Mouse (Mus musculus) MEL (cell line): ENCODE measurements around the gene Fam169b. TPM values are rescaled to one million over a fixed set of nuclear protein-coding genes. Genes with fewer than 3 reads are reported as not detected.

ENCODE experiments used
- DNase-seq: peaks from one replicate; pipeline ENCODE4 v3.0.0; 2011; ENCODE audit warnings: low read depth, low spot score
- H3K27ac ChIP-seq: 2 replicates; pipeline ENCODE4 v1.5.1; 2012; ENCODE audit warnings: low read depth, mild to moderate bottlenecking, control low read depth, low read length, moderate library complexity; ENCODE audit not compliant: control insufficient read depth
- H3K27me3 ChIP-seq, 2 experiments: fragments of 150-350 bp in 1 of 2; sonication (generic) in 1 of 2; 2 replicates each; pipeline ENCODE4 v1.6.1; 2012; ENCODE audit warnings: low read length in 2 of 2, mild to moderate bottlenecking in 2 of 2, improper control_type of control experiment in 1 of 2, moderate library complexity in 1 of 2; ENCODE audit not compliant: insufficient read depth in 2 of 2, control insufficient read depth in 1 of 2
- H3K36me3 ChIP-seq, 2 experiments: 2 replicates each; pipeline ENCODE4 v1.6.1; 2012 to 2014; ENCODE audit warnings: low read length in 2 of 2, improper control_type of control experiment in 1 of 2, inconsistent platforms in 1 of 2, mild to moderate bottlenecking in 1 of 2; ENCODE audit not compliant: insufficient read depth in 2 of 2, control insufficient read depth in 1 of 2
- H3K4me1 ChIP-seq, 2 experiments: fragments of 150-350 bp in 1 of 2; sonication (generic) in 1 of 2; 2 replicates each; pipeline ENCODE4 v1.6.1; 2012; ENCODE audit warnings: low read length in 2 of 2, improper control_type of control experiment in 1 of 2, mild to moderate bottlenecking in 1 of 2; ENCODE audit not compliant: insufficient read depth in 2 of 2, control insufficient read depth in 1 of 2
- H3K4me3 ChIP-seq, 2 experiments: fragments of 150-350 bp in 1 of 2; sonication (generic) in 1 of 2; 2 replicates each; pipeline ENCODE4 v1.5.1; 2012; ENCODE audit warnings: low read depth in 2 of 2, low read length in 2 of 2, mild to moderate bottlenecking in 2 of 2, moderate library complexity in 2 of 2, control low read depth in 1 of 2, improper control_type of control experiment in 1 of 2; ENCODE audit not compliant: control insufficient read depth in 1 of 2, insufficient read depth in 1 of 2
- H3K79me2 ChIP-seq: 2 replicates; pipeline ENCODE4 v1.6.1; 2012; ENCODE audit warnings: mild to moderate bottlenecking, low read length, moderate library complexity; ENCODE audit not compliant: control insufficient read depth, poor library complexity, insufficient read depth
- H3K9ac ChIP-seq: 2 replicates; pipeline ENCODE4 v1.6.1; 2012; ENCODE audit warnings: low read depth, mild to moderate bottlenecking, control low read depth, low read length, moderate library complexity; ENCODE audit not compliant: control insufficient read depth, poor library complexity, severe bottlenecking
- H3K9me3 ChIP-seq: fragments of 150-350 bp; sonication (generic); replicated peaks from 2 replicates; pipeline ENCODE4 v1.6.1; 2012; ENCODE audit warnings: mild to moderate bottlenecking, low read length, improper control_type of control experiment, moderate library complexity; ENCODE audit not compliant: insufficient read depth
- BHLHE40 ChIP-seq: IDR thresholded peaks from 2 replicates; pipeline ENCODE4 v1.6.1; 2012; ENCODE audit warnings: low read depth, mild to moderate bottlenecking, inconsistent platforms, low read length, improper control_type of control experiment, borderline replicate concordance
- CHD2 ChIP-seq: IDR thresholded peaks from 2 replicates; pipeline ENCODE4 v1.6.1; 2011; ENCODE audit warnings: low read length, improper control_type of control experiment
- ELF1 ChIP-seq: IDR thresholded peaks from 2 replicates; pipeline ENCODE4 v1.6.1; 2014; ENCODE audit warnings: low read depth, mild to moderate bottlenecking, inconsistent platforms, low read length, improper control_type of control experiment, moderate library complexity
- ETS1 ChIP-seq: IDR thresholded peaks from 2 replicates; pipeline ENCODE4 v1.6.1; 2012; ENCODE audit warnings: low read depth, mild to moderate bottlenecking, inconsistent platforms, low read length, improper control_type of control experiment, moderate library complexity
- JUND ChIP-seq: IDR thresholded peaks from 2 replicates; pipeline ENCODE4 v1.6.1; 2011; ENCODE audit warnings: low read depth, mild to moderate bottlenecking, improper control_type of control experiment, low read length
- MAFK ChIP-seq: IDR thresholded peaks from 2 replicates; pipeline ENCODE4 v1.6.1; 2011; ENCODE audit warnings: low read depth, mild to moderate bottlenecking, low read length, improper control_type of control experiment, borderline replicate concordance
- MAX ChIP-seq: IDR thresholded peaks from 2 replicates; pipeline ENCODE4 v1.6.1; 2011; ENCODE audit warnings: low read length, improper control_type of control experiment
- MAZ ChIP-seq: IDR thresholded peaks from 2 replicates; pipeline ENCODE4 v1.6.1; 2012; ENCODE audit warnings: low read depth, mild to moderate bottlenecking, inconsistent platforms, low read length, improper control_type of control experiment
- MEF2A ChIP-seq: IDR thresholded peaks from 2 replicates; pipeline ENCODE4 v1.6.1; 2014; ENCODE audit warnings: low read depth, mild to moderate bottlenecking, inconsistent platforms, low read length, improper control_type of control experiment; ENCODE audit not compliant: poor library complexity, insufficient replicate concordance, severe bottlenecking; ENCODE audit errors: extremely low read depth
- MXI1 ChIP-seq: IDR thresholded peaks from 2 replicates; pipeline ENCODE4 v1.6.1; 2011; ENCODE audit warnings: mild to moderate bottlenecking, low read depth, low read length, improper control_type of control experiment
- MYB ChIP-seq: IDR thresholded peaks from 2 replicates; pipeline ENCODE4 v1.6.1; 2011; ENCODE audit warnings: mild to moderate bottlenecking, low read depth, low read length, improper control_type of control experiment
- POLR2AphosphoS2 ChIP-seq: IDR thresholded peaks from 2 replicates; pipeline ENCODE4 v1.6.1; 2011; ENCODE audit warnings: low read length, improper control_type of control experiment
- POLR2AphosphoS5 ChIP-seq: IDR thresholded peaks from 2 replicates; pipeline ENCODE4 v1.6.1; 2012; ENCODE audit warnings: low read depth, borderline replicate concordance, mild to moderate bottlenecking, inconsistent platforms, low read length, moderate library complexity, mixed read lengths
- RAD21 ChIP-seq: IDR thresholded peaks from 2 replicates; pipeline ENCODE4 v1.6.1; 2011; ENCODE audit warnings: mild to moderate bottlenecking, low read depth, low read length, improper control_type of control experiment
- RCOR1 ChIP-seq: IDR thresholded peaks from 2 replicates; pipeline ENCODE4 v1.6.1; 2012; ENCODE audit warnings: low read depth, mild to moderate bottlenecking, inconsistent platforms, low read length, improper control_type of control experiment
- SIN3A ChIP-seq: IDR thresholded peaks from 2 replicates; pipeline ENCODE4 v1.6.1; 2012; ENCODE audit warnings: low read length, improper control_type of control experiment, inconsistent platforms
- TAL1 ChIP-seq: IDR thresholded peaks from 2 replicates; pipeline ENCODE4 v1.6.1; 2012; ENCODE audit warnings: mild to moderate bottlenecking, inconsistent platforms, low read length, moderate library complexity, mixed read lengths
- TCF12 ChIP-seq: IDR thresholded peaks from 2 replicates; pipeline ENCODE4 v1.6.1; 2014; ENCODE audit warnings: low read depth, mild to moderate bottlenecking, inconsistent platforms, low read length, improper control_type of control experiment, moderate library complexity
- USF2 ChIP-seq, 2 experiments: IDR thresholded peaks; 2 replicates each; pipeline ENCODE4 v1.6.1; 2011 to 2012; ENCODE audit warnings: improper control_type of control experiment in 2 of 2, low read length in 2 of 2, borderline replicate concordance in 1 of 2, inconsistent platforms in 1 of 2, low read depth in 1 of 2, mild to moderate bottlenecking in 1 of 2; ENCODE audit not compliant: insufficient read depth in 1 of 2
- ZC3H11A ChIP-seq: IDR thresholded peaks from 2 replicates; pipeline ENCODE4 v1.6.1; 2012; ENCODE audit warnings: low read depth, mild to moderate bottlenecking, inconsistent platforms, low read length, improper control_type of control experiment
- ZNF384 ChIP-seq: IDR thresholded peaks from 2 replicates; pipeline ENCODE4 v1.6.1; 2012; ENCODE audit warnings: low read depth, mild to moderate bottlenecking, inconsistent platforms, low read length, improper control_type of control experiment
- polyA plus RNA-seq, 2 experiments: library from polyadenylated mRNA; stranded (reverse) in 1 of 2; unstranded in 1 of 2; fragments of >175 nt in 1 of 2; fragments of >200 nt in 1 of 2; gene quantifications; 2 replicates each; pipeline versions ENCODE4 v1.2.1 to v1.2.4; 2012; ENCODE audit warnings: low replicate concordance in 2 of 2, low read depth in 1 of 2; ENCODE audit not compliant: insufficient read length in 2 of 2, insufficient read depth in 1 of 2, missing spikeins in 1 of 2
- total RNA-seq: library from RNA; depleted of rRNA; stranded (reverse); fragments of 300-350 nt; gene quantifications from 2 replicates; pipeline ENCODE4 v1.2.3, GENCODE M21; 2012

The Fam169b gene
- total and polyA plus RNA-seq, 3 experiments: not detected

DNA sequence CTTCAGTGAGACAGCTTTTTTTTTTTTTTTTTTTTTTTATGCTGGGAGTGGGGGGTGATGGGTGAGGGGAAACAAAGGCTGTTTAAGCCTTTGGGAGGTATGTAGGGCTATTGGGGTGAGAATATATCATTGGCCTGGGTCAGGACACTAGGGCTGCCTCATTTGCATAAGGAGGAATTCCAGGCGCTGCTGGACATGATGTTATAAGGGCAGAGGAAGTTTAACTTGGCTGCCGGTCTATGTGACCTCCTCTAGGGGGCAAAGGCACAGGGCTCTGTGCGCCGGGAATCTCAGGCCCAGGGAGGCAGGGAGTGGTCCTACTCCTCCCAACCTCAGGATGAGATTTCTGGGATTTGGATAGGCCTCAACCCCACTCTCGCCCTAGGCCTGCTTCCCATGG, 70.9 kb downstream of the Fam169b start:
- Histone ChIP-seq H3K9ac (no peak overlapping the region), H3K4me3 (no peak overlapping the region), H3K79me2 (no peaks in the 10 kb centered on the region), H3K27ac (no peak overlapping the region), H3K9me3 (no peaks in the 10 kb centered on the region), H3K36me3 (no peaks in the 10 kb centered on the region), H3K27me3 (peaks cover 0 to 2% of the 10 kb centered on the region in 2 experiments; a peak in 2 of 4 replicates), H3K4me1 (no peaks in the 10 kb centered on the region)
- TF ChIP-seq SIN3A (no peak), MAFK (no peak), ELF1 (no peak), POLR2AphosphoS5 (no peak), MYB (no peak), ZC3H11A (no peak), ZNF384 (no peak), BHLHE40 (no peak), ETS1 (no peak), TAL1 (no peak), POLR2AphosphoS2 (no peak), RCOR1 (no peak), JUND (no peak), MXI1 (no peak), CHD2 (no peak), RAD21 (no peak)
- DNase-seq: no peak

DNA sequence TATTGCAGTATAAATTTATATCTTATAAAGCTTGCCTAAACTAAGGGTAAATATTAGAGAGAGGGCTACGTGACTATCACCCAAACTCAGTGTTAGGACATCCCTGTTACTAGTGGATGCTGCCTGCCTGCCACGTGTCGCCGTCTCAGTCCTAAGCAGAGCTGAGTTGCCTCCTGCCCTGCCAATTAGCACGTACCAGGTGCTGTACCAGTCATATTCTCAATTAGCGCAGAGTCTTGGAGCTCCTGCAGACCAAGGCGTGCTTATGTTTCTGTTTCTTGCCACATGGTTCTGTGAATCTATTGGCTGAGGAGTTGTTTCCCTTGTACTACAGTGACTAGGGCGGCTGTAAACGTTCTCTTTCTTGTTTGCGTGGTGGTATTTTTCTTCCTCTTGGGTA, 72.3 kb downstream of the Fam169b start:
- Histone ChIP-seq H3K4me3 (no peak overlapping the region), H3K9me3 (no peaks in the 10 kb centered on the region), H3K36me3 (no peaks in the 10 kb centered on the region), H3K27me3 (peaks cover 0 to 2% of the 10 kb centered on the region in 2 experiments; a peak in 2 of 4 replicates), H3K79me2 (no peaks in the 10 kb centered on the region), H3K27ac (no peak overlapping the region), H3K9ac (no peak overlapping the region), H3K4me1 (no peaks in the 10 kb centered on the region)
- no peak for DNase-seq
- no peak for TF ChIP-seq RAD21
- no peak for TF ChIP-seq MAX
- TF ChIP-seq MAZ: no peak
- no peak for TF ChIP-seq SIN3A
- TF ChIP-seq USF2 (IDR thresholded peaks at IDR 0.05; ENCODE audit: borderline replicate concordance in 1 of 2, insufficient read depth in 1 of 2, low read depth in 1 of 2, low read length in 2 of 2): no peak
- TF ChIP-seq MEF2A: no peak
- no peak for TF ChIP-seq TCF12
